Mouse (Mus musculus): Measurements from ENCODE around the gene Gm45233.

Gm45233 gene

DNA sequence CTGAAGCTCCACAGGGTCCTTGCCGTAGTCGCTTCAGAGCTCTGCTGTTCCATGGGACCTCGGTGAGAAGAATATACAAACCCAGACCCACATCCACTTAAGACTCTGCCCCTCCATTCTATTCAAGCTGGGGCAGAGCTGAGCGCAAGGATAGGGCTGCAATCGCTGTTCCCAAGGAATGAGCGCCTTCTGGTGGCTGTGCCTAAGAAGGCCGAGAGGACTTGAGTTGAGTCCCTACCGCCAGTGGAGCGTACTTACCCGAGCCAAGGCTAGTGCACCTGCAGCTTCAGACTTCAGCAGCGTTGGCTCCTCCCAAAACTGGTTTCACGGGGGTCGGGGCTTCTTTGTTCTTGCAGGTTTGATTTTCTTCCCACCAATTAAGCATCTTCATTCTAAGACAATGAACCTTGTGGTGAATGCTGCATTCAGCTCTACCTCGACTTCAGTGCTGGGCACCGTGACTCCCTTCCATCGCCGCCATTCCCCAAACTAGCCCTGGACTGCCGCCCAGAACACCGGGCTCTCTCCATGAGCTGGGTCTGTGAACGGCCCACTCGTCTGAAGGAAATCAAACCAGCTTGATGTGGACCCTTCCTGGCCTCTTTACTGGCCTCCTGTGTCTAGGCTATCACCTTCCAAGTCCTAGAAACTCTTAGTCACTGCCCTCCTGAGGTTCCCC, 51.6 kb downstream of the Gm45233 start:
- DNase-seq (ENCODE audit: low spot score in 2 of 2), result peak in 1 of 2 experiments; percentile 52

DNA sequence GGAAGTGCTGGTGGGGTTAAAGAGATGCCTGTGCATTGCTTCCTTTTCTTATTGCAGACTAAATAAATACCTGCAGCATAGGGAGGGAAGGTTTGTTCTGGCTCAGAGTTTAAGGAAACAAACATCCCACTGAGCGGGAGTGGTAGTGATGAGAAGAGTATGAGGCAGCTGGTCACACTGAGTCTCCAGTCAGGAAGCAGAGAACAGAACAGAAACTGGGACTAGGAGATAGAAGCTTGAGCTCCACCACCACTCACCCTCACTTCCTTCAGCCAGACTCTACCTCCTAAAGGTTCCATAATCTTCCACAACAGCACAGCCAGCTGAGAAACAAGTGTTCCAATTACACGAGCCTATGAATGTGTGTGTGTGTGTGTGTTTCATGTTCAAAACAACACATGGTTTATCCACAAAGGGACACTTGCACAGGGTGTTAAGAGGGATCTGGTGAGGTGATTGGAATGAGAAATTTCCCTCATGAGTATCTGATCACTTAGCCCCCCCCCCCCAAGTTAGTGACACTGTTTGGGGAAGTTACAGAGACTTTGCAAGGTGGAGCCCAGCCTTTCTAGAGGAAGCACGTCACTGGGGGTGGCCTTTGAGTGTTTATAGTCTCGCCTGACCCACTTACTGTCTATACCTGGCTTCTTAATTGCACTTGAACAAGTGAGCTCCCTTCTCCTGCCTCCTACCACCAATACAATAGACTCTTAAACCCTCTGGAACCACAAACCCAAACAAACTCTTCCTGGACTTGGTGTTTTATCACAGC, 68.0 kb downstream of the Gm45233 start:
- no peak for DNase-seq (ENCODE audit: low spot score in 2 of 2)

DNA sequence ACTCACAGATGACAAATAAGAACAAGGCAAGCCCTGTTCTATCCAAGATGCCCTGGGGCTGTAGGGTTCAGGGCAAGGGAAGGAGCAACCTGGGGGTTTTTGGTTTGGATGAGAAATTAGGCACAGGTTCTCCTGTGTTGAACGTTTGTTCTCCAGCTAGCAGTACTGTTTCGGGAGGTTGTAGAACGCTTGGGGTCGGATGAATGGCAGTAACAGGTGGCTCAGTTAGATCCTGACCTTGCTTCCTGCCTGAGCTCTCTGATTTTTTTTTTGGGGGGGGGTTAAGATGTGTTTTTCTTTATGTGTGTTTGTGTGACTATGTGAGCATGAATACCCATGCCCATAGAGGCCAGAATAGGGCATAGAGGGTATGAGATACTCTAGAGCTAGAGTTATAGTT, 68.6 kb downstream of the Gm45233 start:
- DNase-seq (ENCODE audit: low spot score in 2 of 2), result no peak

Measured in frontal cortex, postnatal 25 days (tissue).